Mouse (Mus musculus): ENCODE data around the gene Git2. TPM values are rescaled to one million over a fixed set of nuclear protein-coding genes. Genes with fewer than 3 reads are reported as not detected.

The Git2 gene
- polyA plus RNA-seq, 1 experiment from 2014 or later, result 51.8 TPM

GRCm38 (mm10) chr5:114809826-114810225, 34.5 kb upstream of the Git2 start:
- peaks cover 41% of the 10 kb centered on the region for H3K36me3 ChIP-seq (ENCODE audit: insufficient read depth)
- no peak for ATAC-seq (ENCODE audit: insufficient read depth)
- no peaks in the 10 kb centered on the region for H3K4me1 ChIP-seq (ENCODE audit: insufficient read depth)
- H3K9me3 ChIP-seq (ENCODE audit: low read depth, low read length), result no peaks in the 10 kb centered on the region
- no peaks in the 10 kb centered on the region for H3K27me3 ChIP-seq (ENCODE audit: insufficient read depth, low read length)
- no peak for TF ChIP-seq CTCF (IDR thresholded peaks at IDR 0.05; ENCODE audit: low read depth)
- H3K9ac ChIP-seq, result no peak overlapping the region
- no peak overlapping the region for H3K4me3 ChIP-seq (ENCODE audit: low read depth, low read length)
- H3K4me2 ChIP-seq, result no peak overlapping the region
- WGBS, result 89% methylated on average over 5 of the region's 5 CpGs
- DNase-seq, result no peak
- no peak overlapping the region for H3K27ac ChIP-seq (ENCODE audit: low read depth)

GRCm38 (mm10) chr5:114809181-114809756, 34.0 kb upstream of the Git2 start:
- ATAC-seq (ENCODE audit: insufficient read depth), result no peak
- Histone ChIP-seq H3K27ac (ENCODE audit: low read depth) (no peak overlapping the region), H3K36me3 (ENCODE audit: insufficient read depth) (peaks cover 47% of the 10 kb centered on the region)

GRCm38 (mm10) chr5:114808385-114808784, 33.1 kb upstream of the Git2 start:
- Histone ChIP-seq H3K36me3 (ENCODE audit: insufficient read depth) (peaks cover 56% of the 10 kb centered on the region), H3K9me3 (ENCODE audit: low read depth, low read length) (no peaks in the 10 kb centered on the region), H3K4me1 (ENCODE audit: insufficient read depth) (no peaks in the 10 kb centered on the region), H3K4me2 (no peak overlapping the region), H3K27me3 (ENCODE audit: insufficient read depth, low read length) (no peaks in the 10 kb centered on the region), H3K4me3 (ENCODE audit: low read depth, low read length) (no peak overlapping the region), H3K27ac (ENCODE audit: low read depth) (no peak overlapping the region), H3K9ac (no peak overlapping the region)
- WGBS, result 75% methylated on average over 8 of the region's 8 CpGs
- no peak for TF ChIP-seq CTCF (IDR thresholded peaks at IDR 0.05; ENCODE audit: low read depth)
- no peak for DNase-seq
- ATAC-seq (ENCODE audit: insufficient read depth), result no peak

More at GRCm38 (mm10) chr5:114809181-114809756, 34.0 kb upstream of the Git2 start:
- H3K9me3 ChIP-seq (ENCODE audit: low read depth, low read length), result no peaks in the 10 kb centered on the region
- TF ChIP-seq CTCF (IDR thresholded peaks at IDR 0.05; ENCODE audit: low read depth), result no peak
- DNase-seq, result no peak
- no peaks in the 10 kb centered on the region for H3K4me1 ChIP-seq (ENCODE audit: insufficient read depth)
- no peak overlapping the region for H3K4me3 ChIP-seq (ENCODE audit: low read depth, low read length)
- 75% methylated on average over 10 of the region's 10 CpGs for WGBS
- no peak overlapping the region for H3K4me2 ChIP-seq
- no peak overlapping the region for H3K9ac ChIP-seq
- no peaks in the 10 kb centered on the region for H3K27me3 ChIP-seq (ENCODE audit: insufficient read depth, low read length)

GRCm38 (mm10) chr5:114807893-114808292, 32.6 kb upstream of the Git2 start:
- Histone ChIP-seq H3K9me3 (ENCODE audit: low read depth, low read length) (no peaks in the 10 kb centered on the region), H3K36me3 (ENCODE audit: insufficient read depth) (peaks cover 61% of the 10 kb centered on the region), H3K27ac (ENCODE audit: low read depth) (peak overlapping the region; percentile 20; the same call in 1 of the 2 replicates), H3K4me2 (no peak overlapping the region), H3K9ac (no peak overlapping the region), H3K4me1 (ENCODE audit: insufficient read depth) (no peaks in the 10 kb centered on the region), H3K27me3 (ENCODE audit: insufficient read depth, low read length) (no peaks in the 10 kb centered on the region), H3K4me3 (ENCODE audit: low read depth, low read length) (no peak overlapping the region)
- 72% methylated on average over 6 of the region's 6 CpGs for WGBS
- TF ChIP-seq CTCF (IDR thresholded peaks at IDR 0.05; ENCODE audit: low read depth), result no peak
- no peak for ATAC-seq (ENCODE audit: insufficient read depth)
- DNase-seq, result no peak

GRCm38 (mm10) chr5:114807468-114807867, 32.2 kb upstream of the Git2 start:
- Histone ChIP-seq H3K4me1 (ENCODE audit: insufficient read depth) (no peaks in the 10 kb centered on the region), H3K27ac (ENCODE audit: low read depth) (peak overlapping the region; percentile 16; the same call in 1 of the 2 replicates), H3K9ac (no peak overlapping the region), H3K4me2 (no peak overlapping the region), H3K4me3 (ENCODE audit: low read depth, low read length) (no peak overlapping the region), H3K27me3 (ENCODE audit: insufficient read depth, low read length) (no peaks in the 10 kb centered on the region), H3K36me3 (ENCODE audit: insufficient read depth) (peaks cover 65% of the 10 kb centered on the region), H3K9me3 (ENCODE audit: low read depth, low read length) (no peaks in the 10 kb centered on the region)
- no peak for TF ChIP-seq CTCF (IDR thresholded peaks at IDR 0.05; ENCODE audit: low read depth)
- peak; percentile 29; the same call in 1 of the 2 replicates for ATAC-seq (ENCODE audit: insufficient read depth)
- WGBS, result 34% methylated on average over 8 of the region's 8 CpGs
- DNase-seq, result no peak

GRCm38 (mm10) chr5:114807063-114807462, 31.7 kb upstream of the Git2 start:
- 54% methylated on average over 9 of the region's 9 CpGs for WGBS
- no peaks in the 10 kb centered on the region for H3K4me1 ChIP-seq (ENCODE audit: insufficient read depth)
- H3K4me2 ChIP-seq, result no peak overlapping the region
- ATAC-seq (ENCODE audit: insufficient read depth) (no peak), DNase-seq (no peak)
- no peak overlapping the region for H3K4me3 ChIP-seq (ENCODE audit: low read depth, low read length)
- H3K36me3 ChIP-seq (ENCODE audit: insufficient read depth), result peaks cover 69% of the 10 kb centered on the region
- no peaks in the 10 kb centered on the region for H3K27me3 ChIP-seq (ENCODE audit: insufficient read depth, low read length)
- TF ChIP-seq CTCF (IDR thresholded peaks at IDR 0.05; ENCODE audit: low read depth), result no peak
- H3K9ac ChIP-seq, result no peak overlapping the region; the same call in 1 of the 2 replicates
- H3K27ac ChIP-seq (ENCODE audit: low read depth), result peak overlapping the region; percentile 16; the same call in 1 of the 2 replicates
- no peaks in the 10 kb centered on the region for H3K9me3 ChIP-seq (ENCODE audit: low read depth, low read length)

GRCm38 (mm10) chr5:114806636-114807035, 31.3 kb upstream of the Git2 start:
- Histone ChIP-seq H3K4me1 (ENCODE audit: insufficient read depth) (no peaks in the 10 kb centered on the region), H3K4me3 (ENCODE audit: low read depth, low read length) (no peak overlapping the region), H3K9me3 (ENCODE audit: low read depth, low read length) (no peaks in the 10 kb centered on the region), H3K27ac (ENCODE audit: low read depth) (peak overlapping the region; percentile 69; the same call in 1 of the 2 replicates), H3K36me3 (ENCODE audit: insufficient read depth) (peaks cover 73% of the 10 kb centered on the region), H3K27me3 (ENCODE audit: insufficient read depth, low read length) (no peaks in the 10 kb centered on the region), H3K9ac (no peak overlapping the region; the same call in 1 of the 2 replicates), H3K4me2 (peak overlapping the region; percentile 18; the same call in 1 of the 2 replicates)
- ATAC-seq (ENCODE audit: insufficient read depth) (no peak), DNase-seq (no peak)
- TF ChIP-seq CTCF (IDR thresholded peaks at IDR 0.05; ENCODE audit: low read depth), result no peak
- WGBS, result 77% methylated on average over 8 of the region's 8 CpGs

All from lung, embryonic 14.5 days (tissue).